Mouse (Mus musculus): ENCODE results near the gene Fam98c.
A peak's percentile ranks its signal among the peaks of the same experiment; 100 is the strongest.

Fam98c gene

DNA sequence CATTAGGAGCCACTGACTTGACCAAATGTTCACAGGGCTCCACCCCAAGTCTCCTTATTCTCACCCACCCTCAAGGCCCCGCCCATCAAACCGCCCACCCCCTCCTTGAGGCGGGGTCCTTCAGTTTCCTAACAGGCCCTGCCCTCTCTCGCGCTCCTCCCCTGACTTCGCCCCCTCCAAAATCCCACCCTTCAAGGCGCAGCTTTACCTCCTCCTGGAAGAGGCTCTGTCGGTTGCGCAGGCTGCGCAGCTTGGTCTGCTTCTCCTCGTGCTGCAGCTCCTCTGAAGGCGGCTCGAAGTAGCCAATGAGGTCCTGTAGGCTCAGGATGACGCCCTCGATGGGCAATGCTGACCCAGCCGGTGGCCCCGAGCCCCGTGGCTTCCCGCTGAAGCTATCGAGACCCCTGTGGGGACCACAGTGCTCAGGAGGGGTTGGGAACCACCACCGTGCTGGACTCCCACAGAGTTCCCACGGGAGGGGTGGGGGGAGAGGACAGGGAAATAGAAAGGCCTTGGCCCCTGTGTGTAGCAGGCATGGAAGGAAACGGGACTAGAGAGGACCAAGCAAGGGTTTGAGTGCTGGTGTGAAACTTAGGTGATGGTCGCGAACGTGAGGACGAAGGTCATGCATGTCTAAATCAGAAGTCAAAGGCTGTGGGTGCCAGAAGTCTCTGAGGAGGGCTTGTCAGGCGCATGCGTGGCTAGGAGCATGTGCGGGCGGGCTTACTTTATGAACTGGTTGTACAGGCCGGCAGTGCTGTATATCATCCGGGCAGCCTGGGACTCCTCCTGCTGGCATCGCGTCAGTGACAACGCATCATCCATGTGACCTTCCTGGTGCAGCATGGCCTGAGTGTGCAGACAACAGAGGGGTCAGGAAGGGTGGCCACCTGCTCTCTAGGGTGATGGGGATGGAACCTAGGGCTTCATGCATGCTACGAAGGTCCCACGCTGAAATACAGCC lies 46.8 kb downstream of the Fam98c start:
- DNase-seq (ENCODE audit: low spot score) = peak; percentile 67
